Mouse (Mus musculus) frontal cortex, postnatal 36 days (tissue): Measurements from ENCODE around the gene Prss36.
"Not testable (repeated sequence)": the region's sequence is repeated elsewhere in the genome, so short reads cannot be mapped to it uniquely, and the experiment has no call there.

Source experiments
- DNase-seq, 2 experiments: peaks; one replicate each; pipeline ENCODE4 v3.0.0; 2022; ENCODE audit warnings: low spot score in 2 of 2

The Prss36 gene

GRCm38 (mm10) chr7:127946470-127947023 is at the start of gene Prss36:
TSS of gene Prss36 (minus strand) at chr7:127946725.
- no peak for DNase-seq

GRCm38 (mm10) chr7:127993341-127993977 is 46.9 kb upstream of the Prss36 start, which contains the start of gene Pycard:
TSS of gene Pycard (minus strand) at chr7:127993867.
- no peak for DNase-seq

- no peak for DNase-seq
Observed at GRCm38 (mm10) chr7:127992488-127993340, 46.2 kb upstream of the Prss36 start.

GRCm38 (mm10) chr7:127991643-127992487 is 45.3 kb upstream of the Prss36 start:
- DNase-seq: peak; percentile 69 to 81

- DNase-seq: no peak
Observed at GRCm38 (mm10) chr7:127988904-127989303, 42.4 kb upstream of the Prss36 start.

- DNase-seq: no peak
Observed at GRCm38 (mm10) chr7:127980606-127981005, 34.1 kb upstream of the Prss36 start.

GRCm38 (mm10) chr7:127978856-127979255 is 32.3 kb upstream of the Prss36 start:
- DNase-seq: no peak

GRCm38 (mm10) chr7:127974413-127974930 is 27.9 kb upstream of the Prss36 start:
- no peak for DNase-seq

GRCm38 (mm10) chr7:127967922-127968828 is 21.6 kb upstream of the Prss36 start:
- peak; percentile 68 to 72 for DNase-seq

GRCm38 (mm10) chr7:127967004-127967921 is 20.7 kb upstream of the Prss36 start, which contains the start of gene Fus:
TSS of gene Fus (plus strand) at chr7:127967457.
- DNase-seq: peak; percentile 94 to 96

- peak in 1 of 2 experiments; percentile 6 for DNase-seq
Observed at GRCm38 (mm10) chr7:127966371-127966918, 19.9 kb upstream of the Prss36 start.

GRCm38 (mm10) chr7:127959364-127959763 is 12.8 kb upstream of the Prss36 start:
- DNase-seq: no peak

GRCm38 (mm10) chr7:127952864-127953581 is 6.5 kb upstream of the Prss36 start:
- no peak for DNase-seq

GRCm38 (mm10) chr7:127944614-127945013 is 1.9 kb downstream of the Prss36 start:
- no peak for DNase-seq

GRCm38 (mm10) chr7:127942097-127942496 is 4.4 kb downstream of the Prss36 start:
- not testable (repeated sequence) for DNase-seq

GRCm38 (mm10) chr7:127936216-127936884 is 10.2 kb downstream of the Prss36 start:
- DNase-seq: no peak

GRCm38 (mm10) chr7:127935748-127936159 is 10.8 kb downstream of the Prss36 start:
- peak in 1 of 2 experiments; percentile 33 for DNase-seq
